Mouse (Mus musculus) cerebellum, adult 11-12 months (tissue): ENCODE data around the gene Hexb.

Experiments
- DNase-seq: peaks from one replicate; pipeline ENCODE4 v3.0.0; 2022

The Hexb gene

GRCm38 (mm10) chr13:97223856-97224255, 25.7 kb upstream of the Hexb start:
- DNase-seq, result no peak

DNA sequence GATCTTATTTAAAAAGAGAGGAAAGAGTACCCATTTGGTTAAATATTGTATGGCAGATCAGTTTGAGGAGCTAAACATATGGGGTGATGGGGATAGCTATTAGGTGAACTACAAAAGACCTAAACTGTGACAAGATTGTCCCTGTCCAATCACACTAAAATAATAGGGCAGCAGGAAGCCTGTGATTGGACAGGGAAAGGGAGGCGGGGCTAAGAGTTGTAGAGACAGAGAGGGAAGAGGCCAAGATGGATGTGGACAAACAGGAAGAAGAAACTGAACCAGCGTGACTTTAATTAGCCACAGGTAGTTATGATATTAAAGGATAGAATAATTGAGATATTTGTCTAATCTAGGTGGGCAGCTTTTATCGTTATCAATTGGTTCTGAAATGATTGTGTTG, 21.9 kb upstream of the Hexb start:
- no peak for DNase-seq

DNA sequence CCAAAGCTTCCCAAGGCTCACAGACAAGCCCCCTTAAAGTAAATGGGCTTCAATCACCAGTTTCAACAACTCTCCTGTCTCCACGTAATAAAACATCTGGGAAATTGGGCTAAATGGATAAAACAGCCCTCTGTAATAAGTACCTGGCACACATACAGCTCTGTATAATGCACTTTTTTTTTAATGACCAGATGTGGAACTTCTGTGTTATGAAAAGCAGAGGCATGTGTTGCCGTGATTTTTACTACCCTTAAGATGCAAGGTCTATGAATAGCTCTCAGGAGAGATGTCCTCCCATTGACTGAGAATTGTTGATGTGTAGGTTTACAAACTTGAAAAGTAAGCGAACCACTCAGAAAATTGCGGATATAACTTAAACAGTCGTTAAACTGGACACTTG, 18.0 kb upstream of the Hexb start:
- DNase-seq, result no peak

GRCm38 (mm10) chr13:97215563-97215962, 17.4 kb upstream of the Hexb start:
- DNase-seq, result no peak

DNA sequence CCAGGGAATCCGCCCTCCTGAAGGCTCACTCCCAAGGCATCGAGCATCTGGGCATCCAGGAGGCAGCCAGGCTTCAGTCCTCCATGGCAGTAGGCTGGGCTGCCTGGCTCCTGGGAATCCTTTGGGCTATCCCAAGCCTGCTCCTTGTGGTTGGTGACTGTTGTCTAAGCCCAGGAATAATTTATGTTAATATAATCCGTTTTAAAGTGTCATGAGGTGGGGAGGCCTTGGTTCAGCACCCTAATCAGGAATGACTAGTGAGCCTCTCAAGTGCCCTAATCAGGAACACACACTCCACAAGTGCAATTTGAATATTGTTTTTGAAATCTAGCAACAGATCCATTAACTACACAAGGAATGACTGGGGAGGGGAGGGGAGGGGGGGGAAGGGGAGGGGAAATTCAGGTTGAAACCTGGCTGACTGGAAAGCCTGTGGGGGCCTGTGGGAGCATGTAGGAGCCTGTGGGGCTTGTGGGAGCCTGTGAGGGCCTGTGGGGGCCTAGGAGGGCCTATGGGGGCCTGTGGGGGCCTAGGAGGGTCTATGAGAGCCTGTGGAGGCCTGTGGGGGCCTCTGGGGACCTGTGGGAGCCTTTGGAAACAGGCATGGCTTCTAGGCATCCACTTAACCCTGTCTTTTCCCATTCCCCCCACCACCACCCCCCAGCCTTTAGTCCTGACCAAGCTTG, 16.6 kb upstream of the Hexb start:
- DNase-seq, result no peak

DNA sequence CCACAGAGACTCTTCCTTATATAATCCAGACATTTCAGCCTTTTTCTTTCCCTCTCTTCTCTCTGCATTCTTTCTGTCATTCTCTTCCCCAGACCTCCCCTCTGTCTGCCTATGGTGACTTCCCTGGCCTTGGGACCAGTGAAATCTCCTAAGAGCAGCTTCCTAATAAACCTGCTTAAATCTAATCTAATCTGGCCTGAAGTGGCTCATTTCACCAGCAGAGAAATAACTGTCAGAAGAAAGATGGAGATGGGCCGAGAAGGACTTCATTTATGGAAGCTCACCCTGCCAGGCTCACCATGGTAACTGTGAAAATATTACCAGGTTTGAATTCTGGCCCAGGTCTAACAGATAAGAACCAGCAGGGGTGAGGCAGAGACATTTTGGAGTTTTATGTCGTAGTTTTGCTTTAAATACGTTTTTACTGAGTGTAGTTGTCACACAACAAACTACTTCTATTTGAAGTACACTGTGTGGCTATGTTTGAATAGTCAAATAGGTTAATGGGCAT, 10.4 kb upstream of the Hexb start:
- DNase-seq, result no peak

DNA sequence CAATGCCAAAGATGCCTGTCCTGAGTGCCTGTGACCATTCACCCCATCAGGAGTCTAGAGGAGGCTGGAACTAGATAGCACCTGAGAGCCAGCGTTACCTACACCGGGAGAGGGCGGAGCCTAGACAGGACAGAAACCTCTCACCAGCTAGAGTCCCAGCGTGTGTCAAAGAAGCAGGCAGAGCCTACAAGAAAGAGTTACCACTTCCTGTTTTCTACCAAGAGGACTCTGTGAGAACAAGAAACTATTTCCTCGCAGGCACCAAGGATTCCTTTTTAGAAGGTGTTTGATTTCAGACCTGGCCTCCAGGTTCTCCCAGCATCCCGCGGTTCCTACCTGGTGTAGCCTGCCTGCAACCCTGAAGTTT, 9.9 kb upstream of the Hexb start:
- no peak for DNase-seq

GRCm38 (mm10) chr13:97207472-97208111, 9.4 kb upstream of the Hexb start:
- DNase-seq, result no peak

GRCm38 (mm10) chr13:97206046-97206445, 7.9 kb upstream of the Hexb start:
- no peak for DNase-seq

- peak; percentile 76 for DNase-seq
Observed at GRCm38 (mm10) chr13:97205052-97205701, 7.0 kb upstream of the Hexb start.

DNA sequence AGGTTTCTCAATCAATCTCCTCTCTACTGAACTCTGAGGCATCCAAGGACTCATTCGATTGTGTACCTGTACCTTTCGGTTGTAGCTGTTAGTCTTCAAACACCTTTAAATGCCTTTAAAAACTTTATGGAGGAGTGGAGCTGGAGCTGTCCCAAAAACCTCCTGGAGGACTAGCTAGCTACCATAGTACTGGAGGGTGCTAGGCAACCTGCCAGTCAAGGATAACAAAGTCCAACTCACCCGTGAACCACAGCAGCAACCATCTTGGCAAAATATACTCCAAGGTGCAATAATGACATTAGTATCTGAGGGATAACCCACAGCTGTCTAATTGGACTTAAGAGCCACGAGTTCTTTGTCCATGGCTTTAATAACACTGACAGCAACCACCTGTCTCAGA, 3.7 kb upstream of the Hexb start:
- DNase-seq, result no peak

DNA sequence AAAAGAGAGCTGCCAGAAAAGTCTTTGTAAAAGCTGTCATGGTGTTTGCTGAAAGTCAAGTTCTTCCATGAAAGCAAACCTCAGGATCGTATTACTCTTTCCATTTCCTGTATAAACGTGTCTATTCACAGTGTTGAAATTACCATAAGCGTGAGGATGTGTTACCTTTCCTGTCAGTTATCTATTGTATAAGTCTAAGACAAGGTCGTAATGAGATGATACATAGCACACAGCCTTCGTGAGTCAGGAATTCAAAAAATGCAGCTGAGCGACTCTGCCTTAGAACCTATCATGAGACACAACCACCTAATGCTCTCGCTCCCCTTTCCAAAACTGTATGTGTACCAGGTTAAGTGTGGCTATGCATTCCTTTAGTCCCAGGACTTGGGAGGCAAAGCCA, 2.9 kb upstream of the Hexb start:
- no peak for DNase-seq

DNA sequence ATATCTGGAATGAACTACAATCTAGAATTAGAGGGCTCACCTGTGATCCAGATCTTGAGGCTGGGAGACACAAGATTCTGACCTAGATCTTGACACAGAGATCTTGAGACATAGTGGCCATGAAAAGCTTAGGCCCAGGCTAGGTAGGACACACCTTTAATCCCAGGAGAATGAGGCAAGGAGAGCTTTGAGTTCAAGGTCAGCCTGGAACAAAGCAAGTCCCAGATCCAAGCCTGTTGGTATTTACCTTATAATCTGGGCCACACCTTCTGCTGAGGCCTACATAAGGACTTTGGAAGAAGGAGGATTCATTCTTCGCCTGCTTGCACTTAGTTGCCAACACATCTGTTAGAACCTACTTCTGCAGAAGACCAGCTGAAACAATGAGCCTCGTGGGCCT, 966 bp upstream of the Hexb start:
- DNase-seq, result no peak

DNA sequence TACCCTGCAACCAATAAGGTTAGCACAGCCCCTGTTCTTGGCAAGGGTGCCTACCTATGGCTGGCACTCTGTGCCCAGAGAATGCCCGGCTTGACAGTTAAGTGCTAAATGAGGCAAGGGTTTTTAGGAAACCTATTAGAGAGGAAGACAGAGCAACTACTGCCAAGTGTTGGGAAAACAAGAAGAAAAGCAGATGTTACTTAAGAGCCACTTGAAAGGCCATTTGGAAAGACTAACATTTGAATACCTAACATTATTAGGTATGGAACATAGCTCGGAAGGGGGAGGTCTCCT, 1.3 kb downstream of the Hexb start:
- DNase-seq, result no peak

GRCm38 (mm10) chr13:97196186-97196924, 1.8 kb downstream of the Hexb start:
- DNase-seq, result no peak

GRCm38 (mm10) chr13:97193420-97193819, 4.7 kb downstream of the Hexb start:
- DNase-seq, result peak; percentile 75

DNA sequence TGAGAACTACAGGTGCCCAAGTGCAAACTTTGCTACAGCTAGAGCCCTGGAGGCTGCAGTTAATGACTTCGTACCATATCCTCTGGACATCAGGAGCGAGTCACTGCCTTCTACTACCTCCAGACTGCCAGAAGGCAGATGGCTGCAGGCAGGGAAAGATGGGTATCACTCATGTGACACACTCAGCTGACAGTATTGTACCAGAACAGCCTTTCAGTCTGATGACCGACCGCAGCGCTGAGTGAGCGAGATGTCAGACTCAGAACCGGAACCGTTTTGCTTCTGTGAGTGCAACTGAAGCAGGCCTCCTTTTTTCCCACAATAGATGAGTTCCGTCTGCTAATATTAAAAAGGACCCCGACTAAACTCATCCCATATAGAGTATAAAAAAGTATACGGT, 5.5 kb downstream of the Hexb start:
- no peak for DNase-seq

DNA sequence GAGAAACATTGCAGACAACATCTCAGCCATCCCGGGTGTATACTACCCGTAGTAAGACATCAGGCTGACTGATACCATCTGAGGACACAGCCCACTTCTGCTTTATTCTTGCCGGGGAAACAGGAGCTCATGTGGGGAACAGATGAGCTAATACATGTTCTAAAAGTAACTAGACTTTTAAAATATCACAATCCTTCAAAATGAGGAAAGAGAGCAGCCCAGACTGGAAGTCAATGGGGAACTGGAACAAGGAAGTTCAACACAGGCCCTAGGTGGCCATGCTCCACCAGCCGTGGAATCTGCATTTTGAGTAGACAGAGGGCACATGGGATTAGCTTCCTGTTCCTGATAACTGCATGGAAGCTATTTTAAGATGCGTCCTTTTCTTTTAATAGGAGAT, 10.5 kb downstream of the Hexb start:
- DNase-seq, result no peak

DNA sequence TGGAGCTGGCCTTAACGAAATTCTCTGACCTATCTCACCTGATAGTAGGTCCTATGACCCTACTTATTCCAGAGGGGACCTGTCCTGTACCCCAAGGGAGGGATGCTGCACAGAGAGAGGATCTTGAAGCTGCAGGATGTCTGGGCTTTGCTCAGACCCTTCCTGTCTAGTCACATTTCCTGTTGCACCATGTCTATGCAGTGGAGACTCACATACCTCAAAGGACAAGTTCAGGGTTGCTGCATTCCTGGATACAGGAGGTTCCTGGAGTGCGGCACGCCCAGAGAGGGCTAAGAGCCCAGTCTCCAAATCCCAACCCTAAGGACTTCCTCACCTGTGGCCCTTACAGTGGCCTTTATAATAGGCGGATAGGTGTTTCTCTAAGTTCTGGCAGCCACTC, 11.8 kb downstream of the Hexb start:
- DNase-seq, result no peak

- no peak for DNase-seq
Observed at GRCm38 (mm10) chr13:97184656-97185055, 13.5 kb downstream of the Hexb start.

- DNase-seq, result no peak
Observed at GRCm38 (mm10) chr13:97184168-97184567, 14.0 kb downstream of the Hexb start.

DNA sequence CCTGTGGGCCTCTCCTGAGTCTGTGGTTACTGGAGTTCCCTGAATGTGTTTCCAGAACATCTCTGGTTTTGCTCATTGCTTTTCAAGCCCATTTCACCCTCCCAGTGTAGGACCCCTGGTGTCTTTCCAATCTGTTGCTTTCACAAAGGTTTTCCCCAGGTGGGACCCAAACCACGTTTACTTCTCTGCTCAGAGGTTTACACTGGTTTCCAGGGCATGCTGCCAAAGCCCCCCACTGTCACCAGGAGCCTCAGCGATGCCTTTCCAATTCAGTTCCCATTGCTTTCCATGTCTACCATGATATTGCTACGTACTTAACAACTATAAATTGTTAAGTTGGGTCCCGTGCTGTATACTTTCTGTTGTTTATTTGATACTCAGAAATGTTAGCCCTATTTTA, 15.3 kb downstream of the Hexb start:
- no peak for DNase-seq

DNA sequence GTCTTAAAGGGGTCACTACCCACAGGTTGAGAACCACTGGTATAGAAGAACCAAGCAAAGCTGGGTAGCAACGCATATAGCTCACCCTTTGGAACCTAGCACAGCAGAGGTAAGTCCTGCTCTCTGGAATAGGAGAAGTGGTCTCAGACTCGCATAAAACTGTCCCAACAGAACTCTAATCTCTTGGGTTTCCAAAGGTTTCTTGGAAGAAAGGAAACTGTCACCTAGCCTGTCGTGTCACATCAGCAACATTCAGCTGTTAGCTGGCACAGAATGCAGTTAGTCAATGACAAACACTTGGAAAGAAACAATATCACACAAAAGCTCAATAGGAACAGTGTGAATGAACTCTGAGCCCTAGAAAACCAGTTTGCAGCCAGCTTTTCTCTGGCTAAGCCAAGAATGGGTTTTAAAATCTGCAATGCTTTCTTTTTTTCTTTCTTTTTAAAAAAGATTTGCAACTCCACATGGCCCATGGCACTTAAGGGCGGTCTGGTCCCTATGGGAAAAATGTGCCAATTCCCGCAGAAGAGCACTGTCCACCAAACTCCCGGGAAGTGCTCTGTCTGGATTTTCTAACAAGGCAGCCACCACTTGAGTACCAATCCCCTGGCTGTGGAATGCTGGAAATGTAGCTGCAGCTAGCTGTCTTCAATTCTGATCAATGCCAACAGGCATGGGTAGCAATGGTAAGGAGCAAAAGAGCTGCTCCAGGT, 17.9 kb downstream of the Hexb start:
- no peak for DNase-seq
